Mouse (Mus musculus) ES-E14 (cell line): ENCODE results near the gene Sulf2.

Experiments used
- HCFC1 ChIP-seq: IDR thresholded peaks from 2 replicates; pipeline ENCODE4 v1.6.1; 2012; ENCODE audit warnings: low read length, inconsistent platforms, borderline replicate concordance; ENCODE audit not compliant: insufficient read depth
- MAFK ChIP-seq: IDR thresholded peaks from 2 replicates; pipeline ENCODE4 v1.6.1; 2014; ENCODE audit warnings: mild to moderate bottlenecking, low read depth, low read length, inconsistent platforms; ENCODE audit not compliant: insufficient read depth
- ZC3H11A ChIP-seq: IDR thresholded peaks from 2 replicates; pipeline ENCODE4 v1.6.1; 2012; ENCODE audit warnings: low read depth, mild to moderate bottlenecking, inconsistent platforms, low read length, borderline replicate concordance

- TF ChIP-seq HCFC1 (no peak), MAFK (no peak), ZC3H11A (no peak)
Measured at GRCm38 (mm10) chr2:166086457-166087233, 68.8 kb downstream of the Sulf2 start.
